Mouse (Mus musculus): ENCODE data around the gene Lysmd2. TPM values are rescaled to one million over a fixed set of nuclear protein-coding genes. Genes with fewer than 3 reads are reported as not detected.

Lysmd2 gene
- 5.6 TPM for polyA plus RNA-seq (2017; shearing (Covaris generic))

DNA sequence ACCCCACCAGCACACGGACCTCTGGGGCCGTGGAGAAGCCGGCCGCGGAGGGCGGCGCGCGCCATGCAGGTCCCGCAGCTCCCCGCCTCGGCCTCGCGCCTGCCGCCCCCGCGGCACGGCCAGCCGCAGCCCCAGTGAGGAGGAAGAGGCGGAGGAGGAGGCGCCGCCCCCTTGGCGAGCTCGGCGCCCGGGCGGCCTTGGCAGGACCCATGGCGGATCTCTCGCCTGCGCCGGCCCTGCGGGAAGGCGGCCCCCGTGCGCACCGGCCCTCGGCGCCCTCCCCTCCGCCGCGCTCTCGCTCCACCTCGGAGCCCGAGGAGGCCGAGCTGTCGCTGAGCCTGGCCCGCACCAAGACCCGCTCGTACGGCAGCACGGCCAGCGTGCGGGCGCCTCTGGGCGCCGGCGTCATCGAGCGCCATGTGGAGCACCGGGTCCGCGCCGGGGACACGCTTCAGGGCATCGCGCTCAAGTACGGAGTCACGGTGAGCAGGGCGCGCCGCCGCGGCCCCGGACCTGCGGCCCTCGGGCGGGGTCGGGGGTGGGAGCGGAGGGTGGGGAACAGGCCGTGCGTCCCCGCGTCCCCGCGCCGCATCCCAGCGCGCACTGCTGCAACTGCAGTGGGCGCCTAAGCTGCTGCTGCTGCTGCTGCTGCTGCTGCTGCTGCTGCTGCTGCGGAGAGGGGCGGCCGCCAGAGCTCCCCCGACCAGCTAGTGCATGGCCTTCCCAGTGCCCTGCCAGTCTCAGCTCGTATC, at the start of gene Lysmd2:
Gene Lysmd2, plus strand, starts transcription at position 186 of the 752 bp plus-strand sequence.

DNA sequence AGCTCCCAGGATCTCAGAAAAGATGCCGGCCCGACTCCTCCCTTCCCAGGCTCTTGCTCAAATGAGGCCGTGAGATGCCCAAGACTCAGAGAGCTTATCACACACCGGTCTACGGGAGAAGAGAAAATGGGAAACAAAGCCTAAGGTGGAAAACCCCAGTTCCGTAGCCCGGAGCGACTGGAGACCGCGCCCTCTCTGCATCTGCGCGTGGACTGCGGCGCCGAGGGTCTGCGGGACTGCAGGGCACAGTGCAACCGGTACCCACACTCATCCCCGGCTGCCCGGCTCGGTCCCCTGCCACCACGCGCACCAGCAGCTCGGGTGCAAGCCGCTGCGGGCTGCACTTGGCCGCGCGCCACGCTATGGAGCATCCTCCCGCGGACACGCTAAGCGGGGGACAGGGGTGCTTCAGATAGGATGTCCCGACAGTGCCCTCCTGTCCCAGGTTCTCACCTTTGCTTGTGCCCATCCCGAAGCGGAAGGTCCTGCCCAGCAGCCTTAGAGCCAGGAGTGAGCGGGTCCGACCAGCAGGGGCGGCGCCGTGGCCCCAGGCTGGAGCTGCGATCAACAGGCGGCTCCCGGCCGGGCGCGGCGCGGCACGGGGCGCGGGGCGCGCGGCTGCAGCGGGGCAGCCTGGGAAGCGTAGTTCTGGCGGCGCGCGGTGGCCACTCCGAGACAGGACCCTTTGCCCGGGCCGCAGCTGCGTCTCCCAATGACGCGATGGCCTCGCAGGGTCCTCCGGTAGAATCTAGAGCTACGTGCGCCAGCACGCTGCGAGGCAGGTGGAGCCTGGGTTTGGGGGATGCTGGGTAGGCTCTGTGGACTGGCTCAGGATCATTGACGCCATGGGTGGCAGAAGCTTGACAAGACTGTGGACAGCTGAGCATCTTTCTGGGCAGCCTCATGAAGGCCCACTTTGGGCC, 14.7 kb upstream of the Lysmd2 start, which contains the start of gene Tmod2:
Gene Tmod2, minus strand, starts transcription at position 755 of the 923 bp plus-strand sequence.

DNA sequence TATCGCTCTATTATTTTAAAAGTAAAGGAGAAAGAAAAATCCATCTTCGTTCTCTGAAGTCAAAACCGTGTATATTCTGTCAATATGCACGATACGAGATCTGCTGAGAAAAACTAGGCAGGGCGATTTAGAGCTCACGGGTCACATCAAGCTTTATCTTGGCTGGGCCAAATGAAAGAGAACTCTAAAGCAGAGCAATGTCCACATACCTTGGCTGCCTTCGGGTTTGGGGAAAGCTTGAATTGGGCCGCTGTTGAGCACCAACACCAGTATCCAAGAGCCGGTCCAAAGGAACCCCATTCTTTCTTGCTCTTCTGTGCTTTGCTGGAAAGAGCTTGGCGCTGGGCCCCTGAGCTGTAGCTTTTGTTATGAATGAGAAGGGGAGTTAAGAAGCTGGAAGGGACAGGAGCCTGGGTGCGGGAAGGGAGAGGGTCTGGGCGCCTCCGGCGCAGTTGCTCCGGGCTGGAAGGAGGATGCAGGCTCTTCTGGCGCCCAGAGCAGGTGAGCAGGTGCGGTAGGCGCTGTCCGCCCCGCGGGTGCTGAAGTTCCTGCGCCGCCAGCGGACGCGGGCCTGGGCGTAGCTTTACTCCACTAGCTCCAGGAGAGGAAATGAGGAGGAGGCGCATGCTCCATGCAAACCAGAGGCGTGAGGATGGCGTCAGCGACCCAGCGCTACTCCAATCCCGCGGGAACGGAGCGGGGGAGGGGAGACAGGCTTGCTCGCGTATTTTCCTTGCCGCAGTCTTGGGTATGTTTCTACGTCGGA, 58.1 kb downstream of the Lysmd2 start, which contains the start of gene Scg3:
Gene Scg3, minus strand, starts transcription at position 631 of the 766 bp plus-strand sequence.

Other genes with a start within 250 kb of the Lysmd2 start
- 66.0 TPM for gene Mapk6, start 215.7 kb upstream of the Lysmd2 start, polyA plus RNA-seq (2017; shearing (Covaris generic))
- 24.2 TPM for gene Leo1, start 184.2 kb upstream of the Lysmd2 start, polyA plus RNA-seq (2017; shearing (Covaris generic))
- 199 TPM for gene Tmod3, start 66.1 kb upstream of the Lysmd2 start, polyA plus RNA-seq (2017; shearing (Covaris generic))
- gene Tmod2, start 14.4 kb upstream of the Lysmd2 start, polyA plus RNA-seq (2017; shearing (Covaris generic)) = not detected
- not detected for gene Scg3, start 58.3 kb downstream of the Lysmd2 start, polyA plus RNA-seq (2017; shearing (Covaris generic))
- not detected for gene Bmp5, start 149.6 kb downstream of the Lysmd2 start, polyA plus RNA-seq (2017; shearing (Covaris generic))

Data from naive thymus-derived CD4-positive, alpha-beta T cell, adult 5 months (primary cell).